Mouse (Mus musculus): ENCODE data around the gene Sbno2. TPM values are rescaled to one million over a fixed set of nuclear protein-coding genes. Genes with fewer than 3 reads are reported as not detected.

Gene Sbno2
- polyA plus RNA-seq (2015; fragmentation: Nextera tagmentation; extraction: Ambion mirVana): 13.5 and 15.2 TPM in 2 replicates

- 68% methylated on average over 5 of the region's 5 CpGs for WGBS
- Histone ChIP-seq H3K36me3 (no peaks in the 10 kb centered on the region), H3K9ac (peak within 1 kb of the TSS; percentile 25; the same call in 1 of the 2 replicates), H3K27me3 (no peaks in the 10 kb centered on the region), H3K4me2 (replicated peaks) (peak within 1 kb of the TSS; percentile 23), H3K27ac (no peak within 1 kb of the TSS), H3K4me3 (no peak within 1 kb of the TSS), H3K9me3 (no peaks in the 10 kb centered on the region), H3K4me1 (peaks cover 21% of the 10 kb centered on the region)
- no peak for ATAC-seq (ENCODE audit: low FRiP score, low read depth)
Measured at GRCm38 (mm10) chr10:80105460-80105859, at the start of gene Sbno2. Gene Sbno2, minus strand, starts transcription at chr10:80105571.

GRCm38 (mm10) chr10:80154384-80154783 is 49.0 kb upstream of the Sbno2 start:
- Histone ChIP-seq H3K4me1 (peaks cover 80% of the 10 kb centered on the region), H3K9me3 (no peaks in the 10 kb centered on the region), H3K27me3 (no peaks in the 10 kb centered on the region), H3K9ac (peak overlapping the region; percentile 1), H3K36me3 (peaks cover 72% of the 10 kb centered on the region), H3K4me3 (0 out of 2 replicates have a peak overlapping the region, but pooled peaks have one; percentile 98), H3K27ac (no peak overlapping the region), H3K4me2 (replicated peaks) (peak overlapping the region; percentile 93; the same call in 1 of the 2 replicates)
- 87% methylated on average over 7 of the region's 7 CpGs for WGBS
- ATAC-seq (ENCODE audit: low FRiP score, low read depth): no peak

GRCm38 (mm10) chr10:80153713-80154112 is 48.3 kb upstream of the Sbno2 start:
- peak overlapping the region; percentile 100 for H3K9ac ChIP-seq
- H3K4me1 ChIP-seq: peaks cover 73% of the 10 kb centered on the region
- H3K27me3 ChIP-seq: no peaks in the 10 kb centered on the region
- no peak for ATAC-seq (ENCODE audit: low FRiP score, low read depth)
- H3K27ac ChIP-seq: 0 out of 2 replicates have a peak overlapping the region, but pooled peaks have one; percentile 100
- peak overlapping the region; percentile 98; the same call in 1 of the 2 replicates for H3K4me3 ChIP-seq
- WGBS: 87% methylated on average over 19 of the region's 19 CpGs
- peak overlapping the region; percentile 93 for H3K4me2 ChIP-seq (replicated peaks)
- peaks cover 72% of the 10 kb centered on the region for H3K36me3 ChIP-seq
- no peaks in the 10 kb centered on the region for H3K9me3 ChIP-seq

- peak overlapping the region; percentile 100 for H3K9ac ChIP-seq
- no peaks in the 10 kb centered on the region for H3K9me3 ChIP-seq
- H3K27ac ChIP-seq: peak overlapping the region; percentile 100
- peak overlapping the region; percentile 93 for H3K4me2 ChIP-seq (replicated peaks)
- H3K27me3 ChIP-seq: no peaks in the 10 kb centered on the region
- no peak for ATAC-seq (ENCODE audit: low FRiP score, low read depth)
- peak overlapping the region; percentile 98 for H3K4me3 ChIP-seq
- peaks cover 72% of the 10 kb centered on the region for H3K36me3 ChIP-seq
- H3K4me1 ChIP-seq: peaks cover 67% of the 10 kb centered on the region
- WGBS: 46% methylated on average over 3 of the region's 3 CpGs
Measured at GRCm38 (mm10) chr10:80152873-80153260, 47.5 kb upstream of the Sbno2 start.

- peak overlapping the region; percentile 100 for H3K9ac ChIP-seq
- H3K27ac ChIP-seq: peak overlapping the region; percentile 100
- H3K9me3 ChIP-seq: no peaks in the 10 kb centered on the region
- peak overlapping the region; percentile 93 for H3K4me2 ChIP-seq (replicated peaks)
- H3K27me3 ChIP-seq: no peaks in the 10 kb centered on the region
- peak overlapping the region; percentile 98 for H3K4me3 ChIP-seq
- no peak for ATAC-seq (ENCODE audit: low FRiP score, low read depth)
- peaks cover 67% of the 10 kb centered on the region for H3K4me1 ChIP-seq
- WGBS: 5% methylated on average over 15 of the region's 15 CpGs
- peaks cover 68% of the 10 kb centered on the region for H3K36me3 ChIP-seq
Measured at GRCm38 (mm10) chr10:80152071-80152872, 46.9 kb upstream of the Sbno2 start.

GRCm38 (mm10) chr10:80151211-80152034 is 46.1 kb upstream of the Sbno2 start:
- Histone ChIP-seq H3K27me3 (no peaks in the 10 kb centered on the region), H3K4me1 (peaks cover 67% of the 10 kb centered on the region), H3K9ac (peak overlapping the region; percentile 100), H3K4me2 (replicated peaks) (peak overlapping the region; percentile 93), H3K36me3 (peaks cover 65% of the 10 kb centered on the region), H3K4me3 (peak overlapping the region; percentile 98), H3K9me3 (no peaks in the 10 kb centered on the region), H3K27ac (peak overlapping the region; percentile 100)
- ATAC-seq (ENCODE audit: low FRiP score, low read depth): no peak
- under 1% methylated on average over 26 of the region's 26 CpGs for WGBS

GRCm38 (mm10) chr10:80150226-80151210 is 45.1 kb upstream of the Sbno2 start:
- Histone ChIP-seq H3K36me3 (peaks cover 65% of the 10 kb centered on the region), H3K9ac (peak overlapping the region; percentile 100), H3K27ac (peak overlapping the region; percentile 100), H3K9me3 (no peaks in the 10 kb centered on the region), H3K27me3 (no peaks in the 10 kb centered on the region), H3K4me2 (replicated peaks) (peak overlapping the region; percentile 93), H3K4me3 (peak overlapping the region; percentile 98), H3K4me1 (peaks cover 67% of the 10 kb centered on the region)
- no peak for ATAC-seq (ENCODE audit: low FRiP score, low read depth)
- WGBS: 1% methylated on average over 50 of the region's 71 CpGs

- H3K27ac ChIP-seq: peak overlapping the region; percentile 100
- peak; percentile 85 for ATAC-seq (ENCODE audit: low FRiP score, low read depth)
- peak overlapping the region; percentile 98 for H3K4me3 ChIP-seq
- no peaks in the 10 kb centered on the region for H3K9me3 ChIP-seq
- peak overlapping the region; percentile 100 for H3K9ac ChIP-seq
- under 1% methylated on average over 79 of the region's 88 CpGs for WGBS
- H3K4me2 ChIP-seq (replicated peaks): peak overlapping the region; percentile 93
- H3K27me3 ChIP-seq: no peaks in the 10 kb centered on the region
- H3K36me3 ChIP-seq: peaks cover 65% of the 10 kb centered on the region
- H3K4me1 ChIP-seq: peaks cover 63% of the 10 kb centered on the region
Measured at GRCm38 (mm10) chr10:80149291-80150225, 44.2 kb upstream of the Sbno2 start.

GRCm38 (mm10) chr10:80148610-80149290 is 43.4 kb upstream of the Sbno2 start:
- Histone ChIP-seq H3K36me3 (peaks cover 65% of the 10 kb centered on the region), H3K9ac (peak overlapping the region; percentile 92), H3K4me1 (peaks cover 57% of the 10 kb centered on the region), H3K27ac (peak overlapping the region; percentile 100), H3K27me3 (no peaks in the 10 kb centered on the region), H3K4me2 (replicated peaks) (peak overlapping the region; percentile 65), H3K4me3 (peak overlapping the region; percentile 98), H3K9me3 (no peaks in the 10 kb centered on the region)
- peak; percentile 26 for ATAC-seq (ENCODE audit: low FRiP score, low read depth)
- WGBS: under 1% methylated on average over 57 of the region's 57 CpGs

Measured in limb, embryonic 13.5 days (tissue).